Mouse (Mus musculus): ENCODE data around the gene Lcp1.
"Not testable (repeated sequence)": the region's sequence is repeated elsewhere in the genome, so short reads cannot be mapped to it uniquely, and the experiment has no call there.

Lcp1 gene

GRCm38 (mm10) chr14:75130501-75131318 is at the start of gene Lcp1, which contains the start of gene Lrrc63:
Gene Lcp1, plus strand, starts transcription at chr14:75131101.
Gene Lrrc63, minus strand, starts transcription at chr14:75130881.
- DNase-seq (ENCODE audit: low read depth, low spot score) = peak; percentile 91

GRCm38 (mm10) chr14:75102956-75103355 is 27.9 kb upstream of the Lcp1 start:
- DNase-seq (ENCODE audit: low read depth, low spot score) = no peak

GRCm38 (mm10) chr14:75121658-75122057 is 9.2 kb upstream of the Lcp1 start:
- DNase-seq (ENCODE audit: low read depth, low spot score) = no peak

- DNase-seq (ENCODE audit: low read depth, low spot score) = no peak
These were observed 529 bp downstream of the Lcp1 start for GRCm38 (mm10) chr14:75131324-75131935.

GRCm38 (mm10) chr14:75136119-75136966 is 5.4 kb downstream of the Lcp1 start:
- DNase-seq (ENCODE audit: low read depth, low spot score) = no peak

GRCm38 (mm10) chr14:75138503-75138902 is 7.6 kb downstream of the Lcp1 start:
- DNase-seq (ENCODE audit: low read depth, low spot score) = no peak

- no peak for DNase-seq (ENCODE audit: low read depth, low spot score)
These were observed 8.3 kb downstream of the Lcp1 start for GRCm38 (mm10) chr14:75139225-75139624.

- DNase-seq (ENCODE audit: low read depth, low spot score) = not testable (repeated sequence)
These were observed 16.8 kb downstream of the Lcp1 start for GRCm38 (mm10) chr14:75147706-75148105.

GRCm38 (mm10) chr14:75148229-75148628 is 17.3 kb downstream of the Lcp1 start:
- no peak for DNase-seq (ENCODE audit: low read depth, low spot score)

GRCm38 (mm10) chr14:75150653-75151052 is 19.8 kb downstream of the Lcp1 start:
- DNase-seq (ENCODE audit: low read depth, low spot score) = no peak

GRCm38 (mm10) chr14:75151146-75151545 is 20.2 kb downstream of the Lcp1 start:
- DNase-seq (ENCODE audit: low read depth, low spot score) = no peak

GRCm38 (mm10) chr14:75154481-75154880 is 23.6 kb downstream of the Lcp1 start:
- DNase-seq (ENCODE audit: low read depth, low spot score) = no peak

- no peak for DNase-seq (ENCODE audit: low read depth, low spot score)
These were observed 28.5 kb downstream of the Lcp1 start for GRCm38 (mm10) chr14:75159375-75159774.

- DNase-seq (ENCODE audit: low read depth, low spot score) = no peak
These were observed 33.0 kb downstream of the Lcp1 start for GRCm38 (mm10) chr14:75163866-75164265.

- DNase-seq (ENCODE audit: low read depth, low spot score) = no peak
These were observed 33.4 kb downstream of the Lcp1 start for GRCm38 (mm10) chr14:75164345-75164744.

- no peak for DNase-seq (ENCODE audit: low read depth, low spot score)
These were observed 34.8 kb downstream of the Lcp1 start for GRCm38 (mm10) chr14:75165574-75166131.

GRCm38 (mm10) chr14:75168501-75168900 is 37.6 kb downstream of the Lcp1 start:
- no peak for DNase-seq (ENCODE audit: low read depth, low spot score)

GRCm38 (mm10) chr14:75170546-75170945 is 39.6 kb downstream of the Lcp1 start:
- DNase-seq (ENCODE audit: low read depth, low spot score) = no peak

GRCm38 (mm10) chr14:75174296-75174695 is 43.4 kb downstream of the Lcp1 start:
- no peak for DNase-seq (ENCODE audit: low read depth, low spot score)

GRCm38 (mm10) chr14:75174731-75175555 is 44.0 kb downstream of the Lcp1 start:
- DNase-seq (ENCODE audit: low read depth, low spot score) = no peak

- no peak for DNase-seq (ENCODE audit: low read depth, low spot score)
These were observed 44.9 kb downstream of the Lcp1 start for GRCm38 (mm10) chr14:75175781-75176180.

Measured in mesoderm, embryonic 11.5 days (tissue).